Mouse (Mus musculus): Measurements from ENCODE around the gene Msl1. TPM values are rescaled to one million over a fixed set of nuclear protein-coding genes. Genes with fewer than 3 reads are reported as not detected.

The Msl1 gene
- polyA plus RNA-seq, 1 experiment from 2014 or later = 29.2 TPM

GRCm38 (mm10) chr11:98837231-98837704 lies 42.0 kb downstream of the Msl1 start:
- peak; percentile 72 for ATAC-seq
- peaks cover 13% of the 10 kb centered on the region for H3K36me3 ChIP-seq (ENCODE audit: control insufficient read depth, insufficient read depth, low read length)
- H3K9ac ChIP-seq (ENCODE audit: low read depth, low read length) = peak overlapping the region; percentile 87
- 2% methylated on average over 23 of the region's 29 CpGs for WGBS
- H3K27ac ChIP-seq (ENCODE audit: low read length) = peak overlapping the region; percentile 69
- H3K27me3 ChIP-seq (ENCODE audit: control insufficient read depth, insufficient read depth, low read depth, low read length) = no peaks in the 10 kb centered on the region
- H3K4me2 ChIP-seq (ENCODE audit: low read length) = peak overlapping the region; percentile 70
- no peaks in the 10 kb centered on the region for H3K9me3 ChIP-seq (replicated peaks; ENCODE audit: control insufficient read depth, low read length, poor library complexity, severe bottlenecking)
- H3K4me1 ChIP-seq (ENCODE audit: control insufficient read depth, insufficient read depth, low read length) = peaks cover 18% of the 10 kb centered on the region; the same call in 1 of the 2 replicates
- H3K4me3 ChIP-seq (ENCODE audit: low read depth, low read length) = peak overlapping the region; percentile 74

DNA sequence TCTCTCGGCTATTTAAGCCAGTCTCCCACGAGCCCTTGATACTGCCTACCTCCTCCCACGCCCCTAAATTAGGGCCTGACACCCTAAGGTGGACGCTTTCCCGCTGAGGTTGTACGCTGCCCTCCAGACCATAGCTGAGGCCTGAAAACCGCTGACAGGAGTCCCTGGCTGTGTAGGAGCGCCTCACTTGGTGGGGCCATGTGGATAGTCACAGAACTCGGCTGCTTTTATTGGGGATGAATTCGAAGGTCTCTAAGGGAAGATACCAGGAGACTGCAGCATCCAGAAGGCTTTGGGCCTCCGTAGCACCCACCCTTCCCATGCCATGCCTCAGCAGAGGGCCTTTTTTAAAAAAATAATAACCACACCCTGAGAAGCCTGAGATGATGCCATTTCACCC lies 42.6 kb downstream of the Msl1 start:
- ATAC-seq = no peak
- no peaks in the 10 kb centered on the region for H3K9me3 ChIP-seq (replicated peaks; ENCODE audit: control insufficient read depth, low read length, poor library complexity, severe bottlenecking)

DNA sequence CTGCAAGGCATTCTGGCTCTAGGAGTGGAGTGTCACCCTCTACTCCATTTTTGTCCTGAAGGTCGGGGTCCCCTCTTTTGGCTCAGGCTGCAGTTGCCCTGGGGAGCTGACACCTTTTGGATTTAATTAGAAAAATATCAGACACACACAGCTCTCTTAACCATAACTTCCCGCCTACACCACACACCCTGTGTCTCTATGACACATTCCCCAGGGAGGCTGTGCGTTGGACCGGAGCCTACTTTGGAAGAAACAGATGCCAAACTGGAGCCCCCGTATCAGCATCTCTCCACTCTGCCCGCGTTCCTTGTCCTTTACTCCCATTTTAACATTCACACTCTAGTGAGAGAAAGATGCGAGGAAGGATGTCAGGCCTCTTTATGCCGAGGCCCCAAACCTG lies 43.2 kb downstream of the Msl1 start:
- ATAC-seq = no peak
- Histone ChIP-seq H3K36me3 (ENCODE audit: control insufficient read depth, insufficient read depth, low read length) (peaks cover under 1% of the 10 kb centered on the region), H3K4me1 (ENCODE audit: control insufficient read depth, insufficient read depth, low read length) (peaks cover 18% of the 10 kb centered on the region; the same call in 1 of the 2 replicates), H3K27ac (ENCODE audit: low read length) (no peak overlapping the region), H3K9me3 (replicated peaks; ENCODE audit: control insufficient read depth, low read length, poor library complexity, severe bottlenecking) (no peaks in the 10 kb centered on the region), H3K9ac (ENCODE audit: low read depth, low read length) (peak overlapping the region; percentile 2; the same call in 1 of the 2 replicates), H3K27me3 (ENCODE audit: control insufficient read depth, insufficient read depth, low read depth, low read length) (no peaks in the 10 kb centered on the region), H3K4me3 (ENCODE audit: low read depth, low read length) (no peak overlapping the region), H3K4me2 (ENCODE audit: low read length) (peak overlapping the region; percentile 70)
- WGBS = 72% methylated on average over 9 of the region's 9 CpGs

More for the DNA sequence above, 42.6 kb downstream of the Msl1 start:
- H3K36me3 ChIP-seq (ENCODE audit: control insufficient read depth, insufficient read depth, low read length) = peaks cover 7% of the 10 kb centered on the region
- peak overlapping the region; percentile 70 for H3K4me2 ChIP-seq (ENCODE audit: low read length)
- peak overlapping the region; percentile 74 for H3K4me3 ChIP-seq (ENCODE audit: low read depth, low read length)
- 47% methylated on average over 11 of the region's 11 CpGs for WGBS
- H3K4me1 ChIP-seq (ENCODE audit: control insufficient read depth, insufficient read depth, low read length) = peaks cover 18% of the 10 kb centered on the region; the same call in 1 of the 2 replicates
- H3K27ac ChIP-seq (ENCODE audit: low read length) = no peak overlapping the region
- H3K27me3 ChIP-seq (ENCODE audit: control insufficient read depth, insufficient read depth, low read depth, low read length) = no peaks in the 10 kb centered on the region
- H3K9ac ChIP-seq (ENCODE audit: low read depth, low read length) = peak overlapping the region; percentile 87

- H3K4me2 ChIP-seq (ENCODE audit: low read length) = no peak overlapping the region
- H3K36me3 ChIP-seq (ENCODE audit: control insufficient read depth, insufficient read depth, low read length) = no peaks in the 10 kb centered on the region
- H3K9me3 ChIP-seq (replicated peaks; ENCODE audit: control insufficient read depth, low read length, poor library complexity, severe bottlenecking) = no peaks in the 10 kb centered on the region
- ATAC-seq = no peak
- peak overlapping the region; percentile 45; the same call in 1 of the 2 replicates for H3K9ac ChIP-seq (ENCODE audit: low read depth, low read length)
- no peak overlapping the region for H3K4me3 ChIP-seq (ENCODE audit: low read depth, low read length)
- no peaks in the 10 kb centered on the region for H3K27me3 ChIP-seq (ENCODE audit: control insufficient read depth, insufficient read depth, low read depth, low read length)
- WGBS = 58% methylated on average over 6 of the region's 6 CpGs
- peaks cover 18% of the 10 kb centered on the region; the same call in 1 of the 2 replicates for H3K4me1 ChIP-seq (ENCODE audit: control insufficient read depth, insufficient read depth, low read length)
- H3K27ac ChIP-seq (ENCODE audit: low read length) = no peak overlapping the region
Observed at GRCm38 (mm10) chr11:98839402-98839801, 44.1 kb downstream of the Msl1 start.

GRCm38 (mm10) chr11:98839897-98840296 lies 44.6 kb downstream of the Msl1 start:
- Histone ChIP-seq H3K27me3 (ENCODE audit: control insufficient read depth, insufficient read depth, low read depth, low read length) (no peaks in the 10 kb centered on the region), H3K4me3 (ENCODE audit: low read depth, low read length) (no peak overlapping the region), H3K4me1 (ENCODE audit: control insufficient read depth, insufficient read depth, low read length) (peaks cover 18% of the 10 kb centered on the region; the same call in 1 of the 2 replicates), H3K36me3 (ENCODE audit: control insufficient read depth, insufficient read depth, low read length) (no peaks in the 10 kb centered on the region), H3K27ac (ENCODE audit: low read length) (no peak overlapping the region), H3K4me2 (ENCODE audit: low read length) (no peak overlapping the region), H3K9me3 (replicated peaks; ENCODE audit: control insufficient read depth, low read length, poor library complexity, severe bottlenecking) (no peaks in the 10 kb centered on the region), H3K9ac (ENCODE audit: low read depth, low read length) (no peak overlapping the region)
- ATAC-seq = no peak
- WGBS = 60% methylated on average over 10 of the region's 10 CpGs

DNA sequence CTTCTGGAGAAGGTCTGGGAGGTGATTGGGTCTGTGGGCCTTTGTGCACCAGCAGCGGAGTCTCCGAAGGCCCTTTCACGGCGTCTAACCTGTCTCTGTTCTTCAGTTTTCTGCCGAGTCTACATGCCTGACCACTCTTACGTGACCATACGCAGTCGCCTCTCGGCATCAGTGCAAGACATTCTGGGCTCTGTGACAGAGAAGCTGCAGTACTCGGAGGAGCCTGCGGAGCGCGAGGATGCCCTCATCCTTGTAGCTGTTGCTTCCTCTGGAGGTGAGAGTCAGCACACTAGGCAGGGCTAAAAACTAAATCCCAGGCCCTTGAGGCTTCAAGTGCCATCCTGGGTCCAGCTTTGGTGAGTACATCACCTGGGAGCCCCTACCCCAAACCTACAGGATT lies 50.7 kb downstream of the Msl1 start:
- no peak overlapping the region for H3K4me3 ChIP-seq (ENCODE audit: low read depth, low read length)
- no peaks in the 10 kb centered on the region for H3K27me3 ChIP-seq (ENCODE audit: control insufficient read depth, insufficient read depth, low read depth, low read length)
- no peak overlapping the region for H3K27ac ChIP-seq (ENCODE audit: low read length)
- no peaks in the 10 kb centered on the region; the same call in 1 of the 2 replicates for H3K36me3 ChIP-seq (ENCODE audit: control insufficient read depth, insufficient read depth, low read length)
- H3K4me2 ChIP-seq (ENCODE audit: low read length) = no peak overlapping the region
- H3K9ac ChIP-seq (ENCODE audit: low read depth, low read length) = no peak overlapping the region
- 56% methylated on average over 13 of the region's 13 CpGs for WGBS
- no peaks in the 10 kb centered on the region for H3K9me3 ChIP-seq (replicated peaks; ENCODE audit: control insufficient read depth, low read length, poor library complexity, severe bottlenecking)
- H3K4me1 ChIP-seq (ENCODE audit: control insufficient read depth, insufficient read depth, low read length) = peaks cover 9% of the 10 kb centered on the region
- ATAC-seq = no peak

DNA sequence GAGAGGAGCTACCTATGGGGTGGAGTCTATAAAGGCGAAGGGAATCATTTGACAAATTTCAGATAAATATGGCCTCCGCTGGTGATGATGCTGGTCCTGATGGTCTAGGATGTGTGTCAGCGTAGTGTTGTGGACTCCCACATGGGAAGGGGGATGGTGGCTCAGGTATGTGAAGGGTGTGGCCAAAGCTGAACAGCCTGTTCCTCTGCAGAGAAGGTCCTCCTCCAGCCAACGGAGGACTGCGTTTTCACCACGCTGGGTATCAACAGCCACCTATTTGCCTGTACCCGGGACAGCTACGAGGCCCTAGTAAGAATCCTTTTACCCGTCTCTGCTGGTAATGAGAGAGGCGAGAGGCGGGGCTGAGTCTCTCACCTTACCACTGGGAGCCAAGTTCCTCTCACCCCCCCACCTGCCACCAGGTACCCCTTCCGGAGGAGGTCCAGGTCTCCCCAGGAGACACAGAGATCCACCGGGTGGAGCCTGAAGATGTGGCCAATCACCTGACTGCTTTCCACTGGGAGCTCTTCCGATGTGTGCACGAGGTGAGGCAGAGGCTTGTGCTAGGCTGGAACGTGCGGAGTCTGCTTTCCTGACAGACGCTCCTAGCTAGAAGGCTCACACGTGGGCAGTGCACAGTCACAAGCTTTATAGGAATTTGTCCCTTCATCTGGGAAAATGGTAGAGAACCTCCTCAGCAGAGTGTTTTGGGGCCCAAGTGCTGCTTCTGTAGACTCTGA lies 51.7 kb downstream of the Msl1 start:
- H3K27ac ChIP-seq (ENCODE audit: low read length) = no peak overlapping the region

DNA sequence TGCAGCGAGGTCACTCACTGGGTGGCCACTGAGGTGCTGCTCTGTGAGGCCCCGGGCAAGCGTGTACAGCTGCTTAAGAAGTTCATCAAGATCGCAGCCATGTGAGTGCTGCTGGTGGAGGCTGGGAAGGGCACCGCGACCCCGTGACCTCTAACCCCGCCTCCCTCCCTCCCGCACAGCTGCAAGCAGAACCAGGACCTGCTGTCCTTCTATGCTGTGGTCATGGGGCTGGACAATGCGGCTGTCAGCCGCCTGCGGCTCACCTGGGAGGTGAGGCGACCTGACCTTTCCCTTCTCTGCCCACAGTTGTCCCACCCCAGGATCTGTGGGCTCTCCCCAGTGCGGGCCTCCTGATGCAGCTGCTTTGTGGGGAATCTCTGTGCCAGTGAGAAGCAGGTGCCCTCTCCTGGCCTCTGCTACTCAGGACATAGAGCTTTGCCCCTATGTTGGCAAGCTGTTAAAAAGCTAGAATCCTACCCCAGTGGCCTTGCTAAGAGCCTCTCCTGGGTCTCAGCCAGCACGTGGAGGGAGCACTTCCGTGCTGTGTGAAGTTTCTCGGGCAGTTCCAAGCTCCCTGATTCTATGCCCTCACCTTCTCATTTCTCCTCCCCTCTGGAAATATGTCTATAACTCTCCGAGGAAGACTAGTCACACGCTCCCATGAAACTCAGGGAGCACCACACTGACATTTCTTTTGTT lies 54.0 kb downstream of the Msl1 start:
- H3K4me2 ChIP-seq (ENCODE audit: low read length) = peak overlapping the region; percentile 33; the same call in 1 of the 2 replicates
- no peaks in the 10 kb centered on the region for H3K27me3 ChIP-seq (ENCODE audit: control insufficient read depth, insufficient read depth, low read depth, low read length)
- H3K4me3 ChIP-seq (ENCODE audit: low read depth, low read length) = no peak overlapping the region
- peaks cover 9% of the 10 kb centered on the region for H3K4me1 ChIP-seq (ENCODE audit: control insufficient read depth, insufficient read depth, low read length)
- no peak for ATAC-seq
- H3K9ac ChIP-seq (ENCODE audit: low read depth, low read length) = no peak overlapping the region
- H3K36me3 ChIP-seq (ENCODE audit: control insufficient read depth, insufficient read depth, low read length) = no peaks in the 10 kb centered on the region; the same call in 1 of the 2 replicates
- no peaks in the 10 kb centered on the region for H3K9me3 ChIP-seq (replicated peaks; ENCODE audit: control insufficient read depth, low read length, poor library complexity, severe bottlenecking)
- H3K27ac ChIP-seq (ENCODE audit: low read length) = no peak overlapping the region; the same call in 1 of the 2 replicates
- 9% methylated on average over 19 of the region's 19 CpGs for WGBS

More for the DNA sequence above, 51.7 kb downstream of the Msl1 start:
- Histone ChIP-seq H3K9ac (ENCODE audit: low read depth, low read length) (no peak overlapping the region), H3K4me1 (ENCODE audit: control insufficient read depth, insufficient read depth, low read length) (peaks cover 9% of the 10 kb centered on the region), H3K27me3 (ENCODE audit: control insufficient read depth, insufficient read depth, low read depth, low read length) (no peaks in the 10 kb centered on the region), H3K4me2 (ENCODE audit: low read length) (no peak overlapping the region), H3K4me3 (ENCODE audit: low read depth, low read length) (no peak overlapping the region), H3K9me3 (replicated peaks; ENCODE audit: control insufficient read depth, low read length, poor library complexity, severe bottlenecking) (no peaks in the 10 kb centered on the region), H3K36me3 (ENCODE audit: control insufficient read depth, insufficient read depth, low read length) (no peaks in the 10 kb centered on the region; the same call in 1 of the 2 replicates)
- 76% methylated on average over 19 of the region's 19 CpGs for WGBS
- ATAC-seq = no peak

Measured in midbrain, embryonic 16.5 days (tissue).